Mouse (Mus musculus): ENCODE results near the gene Scn3a. TPM values are rescaled to one million over a fixed set of nuclear protein-coding genes. Genes with fewer than 3 reads are reported as not detected.

Scn3a gene
- polyA plus RNA-seq, 1 experiment from 2014 or later, result 0.72 TPM

DNA sequence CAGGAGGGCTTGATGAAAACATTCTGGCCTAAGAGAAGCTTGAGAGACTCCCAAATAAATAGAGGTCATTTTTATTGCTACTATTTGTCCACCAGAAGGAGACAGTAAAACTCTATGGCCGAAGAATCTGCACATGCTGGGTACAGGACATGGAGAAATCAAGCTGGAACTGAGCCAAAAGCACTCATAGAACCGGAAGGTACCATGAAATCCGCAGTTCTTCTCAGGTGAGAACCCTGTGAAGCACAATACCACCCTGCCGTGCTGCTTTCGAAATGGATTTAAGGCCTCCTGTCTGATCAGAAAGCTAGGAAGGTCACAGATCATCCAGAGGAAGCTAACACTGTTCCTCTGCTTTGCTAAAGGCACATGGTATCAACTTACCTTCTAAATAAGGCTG, 143.9 kb downstream of the Scn3a start:
- Histone ChIP-seq H3K27ac (replicated peaks) (no peak overlapping the region), H3K4me3 (ENCODE audit: low read depth, low read length) (no peak overlapping the region), H3K9ac (ENCODE audit: low read length) (no peak overlapping the region), H3K9me3 (ENCODE audit: control insufficient read depth, low read length) (no peaks in the 10 kb centered on the region), H3K36me3 (ENCODE audit: control insufficient read depth, insufficient read depth, low read length) (no peaks in the 10 kb centered on the region), H3K4me1 (replicated peaks; ENCODE audit: control insufficient read depth, insufficient read depth) (no peaks in the 10 kb centered on the region), H3K4me2 (replicated peaks; ENCODE audit: low read depth) (no peak overlapping the region), H3K27me3 (ENCODE audit: control insufficient read depth, insufficient read depth, low read length) (no peaks in the 10 kb centered on the region)
- TF ChIP-seq EP300 (optimal IDR thresholded peaks at IDR 0.05) (no peak), CTCF (IDR thresholded peaks at IDR 0.05; ENCODE audit: low read depth) (peak; percentile 20; the same call in 1 of the 2 replicates)
- WGBS, result 63% methylated on average over 5 of the region's 5 CpGs
- no peak for DNase-seq (ENCODE audit: low spot score)
- no peak for ATAC-seq (ENCODE audit: low FRiP score, low TSS enrichment)

DNA sequence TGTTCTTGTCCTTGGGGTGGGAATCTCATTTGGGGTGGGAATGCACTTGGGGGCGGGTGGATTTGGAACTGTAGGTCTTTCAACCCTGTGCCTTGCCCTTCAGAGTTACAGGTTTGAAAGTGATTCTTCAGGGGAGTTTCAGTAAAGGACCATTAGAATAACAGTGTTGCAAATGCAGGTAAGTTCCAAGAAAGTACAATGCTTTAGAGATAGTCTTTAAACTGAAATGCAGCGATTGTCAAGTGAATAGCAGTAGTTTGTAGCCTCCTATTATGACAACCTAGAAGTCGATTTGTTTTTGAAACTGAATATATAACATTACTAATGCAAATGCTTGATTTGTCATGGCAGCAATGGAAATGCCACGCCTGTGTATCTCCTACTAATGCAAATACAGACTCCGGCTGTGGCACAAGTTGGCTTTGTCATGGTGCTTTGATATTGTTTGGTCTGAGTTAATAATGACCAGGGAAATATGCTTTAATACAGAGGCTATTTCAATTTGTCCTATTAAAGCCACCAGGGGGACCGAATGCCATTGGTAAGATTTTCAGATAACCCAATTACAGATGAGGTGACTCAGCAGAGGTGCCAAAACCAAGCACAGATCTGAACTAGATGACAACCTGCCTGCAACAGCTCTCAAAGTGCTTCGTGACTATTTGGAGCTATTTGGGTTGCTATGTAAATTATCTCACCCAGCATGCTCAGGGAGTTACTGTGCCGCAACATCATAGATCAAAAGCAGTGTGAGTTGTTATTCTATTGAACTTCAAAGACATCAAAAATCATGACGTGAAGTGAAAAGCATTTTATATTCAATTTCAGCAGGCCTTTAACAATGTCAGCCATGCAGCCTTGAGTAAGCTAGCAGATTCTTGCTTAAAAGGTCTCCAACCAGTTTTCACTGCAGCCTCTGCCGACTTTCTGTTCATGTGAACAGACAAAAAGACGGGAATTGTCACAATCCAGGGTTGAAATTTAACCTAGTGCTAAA, 145.9 kb downstream of the Scn3a start:
- TF ChIP-seq EP300 (optimal IDR thresholded peaks at IDR 0.05) (no peak), CTCF (IDR thresholded peaks at IDR 0.05; ENCODE audit: low read depth) (no peak)
- Histone ChIP-seq H3K9me3 (ENCODE audit: control insufficient read depth, low read length) (no peaks in the 10 kb centered on the region), H3K36me3 (ENCODE audit: control insufficient read depth, insufficient read depth, low read length) (no peaks in the 10 kb centered on the region), H3K27ac (replicated peaks) (no peak overlapping the region), H3K9ac (ENCODE audit: low read length) (no peak overlapping the region), H3K27me3 (ENCODE audit: control insufficient read depth, insufficient read depth, low read length) (no peaks in the 10 kb centered on the region), H3K4me1 (replicated peaks; ENCODE audit: control insufficient read depth, insufficient read depth) (no peaks in the 10 kb centered on the region), H3K4me3 (ENCODE audit: low read depth, low read length) (no peak overlapping the region), H3K4me2 (replicated peaks; ENCODE audit: low read depth) (no peak overlapping the region)
- ATAC-seq (ENCODE audit: low FRiP score, low TSS enrichment), result no peak
- no peak for DNase-seq (ENCODE audit: low spot score)
- 54% methylated on average over 11 of the region's 11 CpGs for WGBS

DNA sequence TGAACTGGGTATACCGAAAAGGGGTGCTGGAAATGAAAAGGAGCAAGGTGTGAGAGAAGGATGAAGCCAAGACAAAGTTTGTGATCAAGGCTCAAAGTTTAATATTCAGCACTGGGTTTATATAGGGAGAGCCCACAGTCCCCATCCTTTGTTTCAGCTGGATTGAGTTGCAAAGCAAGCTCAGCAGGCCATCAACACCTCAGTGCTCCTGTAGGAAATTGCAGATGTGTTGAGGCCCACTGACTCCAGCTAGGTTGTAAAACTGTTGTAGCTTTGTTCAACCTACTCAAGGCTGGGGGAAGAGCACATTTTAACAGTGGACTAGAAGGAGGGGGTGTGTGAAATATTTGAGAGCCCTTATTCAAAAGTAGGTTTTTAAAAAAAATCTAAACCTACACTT, 148.8 kb downstream of the Scn3a start:
- Histone ChIP-seq H3K4me2 (replicated peaks; ENCODE audit: low read depth) (no peak overlapping the region), H3K9ac (ENCODE audit: low read length) (no peak overlapping the region), H3K4me1 (replicated peaks; ENCODE audit: control insufficient read depth, insufficient read depth) (0 out of 2 replicates have a peak, but pooled peaks cover 2% of the 10 kb centered on the region), H3K27me3 (ENCODE audit: control insufficient read depth, insufficient read depth, low read length) (no peaks in the 10 kb centered on the region), H3K36me3 (ENCODE audit: control insufficient read depth, insufficient read depth, low read length) (no peaks in the 10 kb centered on the region), H3K4me3 (ENCODE audit: low read depth, low read length) (no peak overlapping the region), H3K9me3 (ENCODE audit: control insufficient read depth, low read length) (no peaks in the 10 kb centered on the region), H3K27ac (replicated peaks) (no peak overlapping the region)
- ATAC-seq (ENCODE audit: low FRiP score, low TSS enrichment) (no peak), DNase-seq (ENCODE audit: low spot score) (no peak)
- 55% methylated on average over 1 of the region's 1 CpGs for WGBS
- TF ChIP-seq EP300 (optimal IDR thresholded peaks at IDR 0.05) (no peak), CTCF (IDR thresholded peaks at IDR 0.05; ENCODE audit: low read depth) (no peak)

DNA sequence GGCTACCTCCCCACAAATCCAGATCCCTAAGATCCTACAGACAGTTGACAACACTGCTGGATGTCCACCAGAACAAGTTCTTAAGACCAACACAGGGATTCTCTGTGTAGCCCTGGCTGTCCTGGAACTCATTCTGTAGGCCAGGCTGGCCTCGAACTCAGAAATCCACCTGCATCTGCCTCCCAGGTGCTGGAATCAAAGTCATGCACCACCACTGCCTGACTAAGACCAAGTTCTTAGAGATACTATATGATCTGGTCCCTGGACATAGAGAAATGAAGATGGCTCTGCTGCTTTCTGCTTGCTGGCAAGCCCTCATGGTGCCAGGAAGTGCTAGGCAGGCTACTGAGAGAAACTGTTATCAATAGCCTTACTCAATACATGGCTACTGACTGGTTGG, 150.9 kb downstream of the Scn3a start:
- 0 out of 2 replicates have a peak, but pooled peaks cover 2% of the 10 kb centered on the region for H3K4me1 ChIP-seq (replicated peaks; ENCODE audit: control insufficient read depth, insufficient read depth)
- H3K9ac ChIP-seq (ENCODE audit: low read length), result no peak overlapping the region
- DNase-seq (ENCODE audit: low spot score) (no peak), ATAC-seq (ENCODE audit: low FRiP score, low TSS enrichment) (no peak)
- no peak overlapping the region for H3K27ac ChIP-seq (replicated peaks)
- TF ChIP-seq EP300 (optimal IDR thresholded peaks at IDR 0.05) (no peak), CTCF (IDR thresholded peaks at IDR 0.05; ENCODE audit: low read depth) (no peak)
- WGBS, result 93% methylated on average over 1 of the region's 1 CpGs
- H3K4me2 ChIP-seq (replicated peaks; ENCODE audit: low read depth), result no peak overlapping the region
- H3K4me3 ChIP-seq (ENCODE audit: low read depth, low read length), result no peak overlapping the region
- no peaks in the 10 kb centered on the region for H3K36me3 ChIP-seq (ENCODE audit: control insufficient read depth, insufficient read depth, low read length)
- no peaks in the 10 kb centered on the region for H3K27me3 ChIP-seq (ENCODE audit: control insufficient read depth, insufficient read depth, low read length)
- H3K9me3 ChIP-seq (ENCODE audit: control insufficient read depth, low read length), result no peaks in the 10 kb centered on the region

DNA sequence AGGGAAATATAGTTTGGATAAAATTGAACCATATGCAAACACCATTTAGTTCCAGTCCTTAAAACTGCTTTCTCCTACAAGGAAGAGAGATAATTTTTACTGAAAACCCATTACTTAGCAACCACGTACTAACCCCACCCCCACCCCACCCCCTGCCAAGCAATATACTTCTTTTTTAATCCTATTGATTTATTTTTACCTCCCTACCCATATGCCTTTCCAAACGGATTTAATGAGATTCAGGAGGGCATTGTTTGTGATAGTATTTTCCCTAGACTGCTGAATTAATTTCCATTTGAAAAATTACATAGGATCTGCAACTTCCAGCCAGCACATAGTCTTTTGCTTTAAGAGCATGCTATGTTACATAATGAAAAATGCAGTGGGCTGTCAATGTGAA, 152.1 kb downstream of the Scn3a start:
- DNase-seq (ENCODE audit: low spot score), result no peak
- Histone ChIP-seq H3K9me3 (ENCODE audit: control insufficient read depth, low read length) (no peaks in the 10 kb centered on the region), H3K4me2 (replicated peaks; ENCODE audit: low read depth) (no peak overlapping the region), H3K4me1 (replicated peaks; ENCODE audit: control insufficient read depth, insufficient read depth) (0 out of 2 replicates have a peak, but pooled peaks cover 2% of the 10 kb centered on the region), H3K27me3 (ENCODE audit: control insufficient read depth, insufficient read depth, low read length) (no peaks in the 10 kb centered on the region), H3K9ac (ENCODE audit: low read length) (no peak overlapping the region), H3K4me3 (ENCODE audit: low read depth, low read length) (no peak overlapping the region), H3K36me3 (ENCODE audit: control insufficient read depth, insufficient read depth, low read length) (no peaks in the 10 kb centered on the region), H3K27ac (replicated peaks) (no peak overlapping the region)
- WGBS, result 2% methylated on average over 2 of the region's 2 CpGs
- no peak for TF ChIP-seq CTCF (IDR thresholded peaks at IDR 0.05; ENCODE audit: low read depth)
- no peak for TF ChIP-seq EP300 (optimal IDR thresholded peaks at IDR 0.05)
- ATAC-seq (ENCODE audit: low FRiP score, low TSS enrichment), result no peak

DNA sequence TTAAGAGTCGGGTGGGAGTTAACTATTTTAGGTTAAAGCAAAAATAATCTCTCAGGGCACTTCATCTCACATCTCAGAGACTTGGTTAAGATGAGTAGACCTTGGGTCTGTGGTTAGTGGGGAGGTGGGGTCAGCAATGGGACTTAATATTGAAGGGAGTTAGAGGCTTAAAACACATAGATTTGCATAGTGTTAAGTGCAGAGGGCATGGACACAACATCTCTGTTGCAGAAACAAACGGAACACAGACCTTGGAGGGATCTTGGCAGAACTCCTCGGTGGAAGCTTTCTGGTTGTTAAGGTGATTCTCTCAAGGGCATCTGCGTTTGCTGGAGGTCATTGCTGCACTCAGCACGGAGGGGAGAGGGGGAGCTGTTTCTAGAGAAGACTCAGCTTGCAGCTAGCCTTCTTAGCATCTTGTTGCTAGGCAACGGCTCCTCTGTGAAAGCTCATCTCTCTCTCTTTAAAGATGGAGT, 152.6 kb downstream of the Scn3a start:
- Histone ChIP-seq H3K4me1 (replicated peaks; ENCODE audit: control insufficient read depth, insufficient read depth) (0 out of 2 replicates have a peak, but pooled peaks cover 2% of the 10 kb centered on the region), H3K4me3 (ENCODE audit: low read depth, low read length) (no peak overlapping the region), H3K9me3 (ENCODE audit: control insufficient read depth, low read length) (no peaks in the 10 kb centered on the region), H3K4me2 (replicated peaks; ENCODE audit: low read depth) (peak overlapping the region; percentile 51), H3K9ac (ENCODE audit: low read length) (no peak overlapping the region), H3K36me3 (ENCODE audit: control insufficient read depth, insufficient read depth, low read length) (no peaks in the 10 kb centered on the region), H3K27ac (replicated peaks) (no peak overlapping the region), H3K27me3 (ENCODE audit: control insufficient read depth, insufficient read depth, low read length) (no peaks in the 10 kb centered on the region)
- TF ChIP-seq EP300 (optimal IDR thresholded peaks at IDR 0.05) (no peak), CTCF (IDR thresholded peaks at IDR 0.05; ENCODE audit: low read depth) (no peak)
- no peak; the same call in 1 of the 2 replicates for ATAC-seq (ENCODE audit: low FRiP score, low TSS enrichment)
- 3% methylated on average over 6 of the region's 6 CpGs for WGBS
- DNase-seq (ENCODE audit: low spot score), result no peak
